Mouse (Mus musculus) MEL (cell line): ENCODE measurements at regions not wholly inside any gene's neighbourhood (a gene's known extent, or its start where the extent isn't known, plus 50 kb on each side); places are given as distances from the start of the nearest gene placed in this dataset.

Experiments
- DNase-seq: peaks from one replicate; pipeline ENCODE4 v3.0.0; 2011; ENCODE audit warnings: low read depth, low spot score
- H3K27ac ChIP-seq: 2 replicates; pipeline ENCODE4 v1.5.1; 2012; ENCODE audit warnings: low read depth, mild to moderate bottlenecking, control low read depth, low read length, moderate library complexity; ENCODE audit not compliant: control insufficient read depth
- H3K27me3 ChIP-seq, 2 experiments: fragments of 150-350 bp in 1 of 2; sonication (generic) in 1 of 2; 2 replicates each; pipeline ENCODE4 v1.6.1; 2012; ENCODE audit warnings: low read length in 2 of 2, mild to moderate bottlenecking in 2 of 2, improper control_type of control experiment in 1 of 2, moderate library complexity in 1 of 2; ENCODE audit not compliant: insufficient read depth in 2 of 2, control insufficient read depth in 1 of 2
- H3K36me3 ChIP-seq, 2 experiments: 2 replicates each; pipeline ENCODE4 v1.6.1; 2012 to 2014; ENCODE audit warnings: low read length in 2 of 2, improper control_type of control experiment in 1 of 2, inconsistent platforms in 1 of 2, mild to moderate bottlenecking in 1 of 2; ENCODE audit not compliant: insufficient read depth in 2 of 2, control insufficient read depth in 1 of 2
- H3K4me1 ChIP-seq, 2 experiments: fragments of 150-350 bp in 1 of 2; sonication (generic) in 1 of 2; 2 replicates each; pipeline ENCODE4 v1.6.1; 2012; ENCODE audit warnings: low read length in 2 of 2, improper control_type of control experiment in 1 of 2, mild to moderate bottlenecking in 1 of 2; ENCODE audit not compliant: insufficient read depth in 2 of 2, control insufficient read depth in 1 of 2
- H3K4me3 ChIP-seq, 2 experiments: fragments of 150-350 bp in 1 of 2; sonication (generic) in 1 of 2; 2 replicates each; pipeline ENCODE4 v1.5.1; 2012; ENCODE audit warnings: low read depth in 2 of 2, low read length in 2 of 2, mild to moderate bottlenecking in 2 of 2, moderate library complexity in 2 of 2, control low read depth in 1 of 2, improper control_type of control experiment in 1 of 2; ENCODE audit not compliant: control insufficient read depth in 1 of 2, insufficient read depth in 1 of 2
- H3K79me2 ChIP-seq: 2 replicates; pipeline ENCODE4 v1.6.1; 2012; ENCODE audit warnings: mild to moderate bottlenecking, low read length, moderate library complexity; ENCODE audit not compliant: control insufficient read depth, poor library complexity, insufficient read depth
- H3K9ac ChIP-seq: 2 replicates; pipeline ENCODE4 v1.6.1; 2012; ENCODE audit warnings: low read depth, mild to moderate bottlenecking, control low read depth, low read length, moderate library complexity; ENCODE audit not compliant: control insufficient read depth, poor library complexity, severe bottlenecking
- H3K9me3 ChIP-seq: fragments of 150-350 bp; sonication (generic); replicated peaks from 2 replicates; pipeline ENCODE4 v1.6.1; 2012; ENCODE audit warnings: mild to moderate bottlenecking, low read length, improper control_type of control experiment, moderate library complexity; ENCODE audit not compliant: insufficient read depth
- BHLHE40 ChIP-seq: IDR thresholded peaks from 2 replicates; pipeline ENCODE4 v1.6.1; 2012; ENCODE audit warnings: low read depth, mild to moderate bottlenecking, inconsistent platforms, low read length, improper control_type of control experiment, borderline replicate concordance
- CHD1 ChIP-seq: IDR thresholded peaks from 2 replicates; pipeline ENCODE4 v1.6.1; 2012; ENCODE audit warnings: low read depth, mild to moderate bottlenecking, inconsistent platforms, low read length, improper control_type of control experiment
- E2F4 ChIP-seq: IDR thresholded peaks from 2 replicates; pipeline ENCODE4 v1.6.1; 2011; ENCODE audit warnings: low read depth, low read length, improper control_type of control experiment, borderline replicate concordance
- ELF1 ChIP-seq: IDR thresholded peaks from 2 replicates; pipeline ENCODE4 v1.6.1; 2014; ENCODE audit warnings: low read depth, mild to moderate bottlenecking, inconsistent platforms, low read length, improper control_type of control experiment, moderate library complexity
- ETS1 ChIP-seq: IDR thresholded peaks from 2 replicates; pipeline ENCODE4 v1.6.1; 2012; ENCODE audit warnings: low read depth, mild to moderate bottlenecking, inconsistent platforms, low read length, improper control_type of control experiment, moderate library complexity
- GATA1 ChIP-seq: IDR thresholded peaks from 2 replicates; pipeline ENCODE4 v1.6.1; 2011; ENCODE audit warnings: low read depth, low read length, improper control_type of control experiment
- HCFC1 ChIP-seq: IDR thresholded peaks from 2 replicates; pipeline ENCODE4 v1.6.1; 2012; ENCODE audit warnings: low read depth, mild to moderate bottlenecking, inconsistent platforms, low read length, improper control_type of control experiment, moderate library complexity
- KAT2A ChIP-seq: conservative IDR thresholded peaks from 2 replicates; pipeline ENCODE4 v1.6.1; 2012; ENCODE audit warnings: low read depth, low read length, improper control_type of control experiment, inconsistent platforms
- MAX ChIP-seq: IDR thresholded peaks from 2 replicates; pipeline ENCODE4 v1.6.1; 2011; ENCODE audit warnings: low read length, improper control_type of control experiment
- MAZ ChIP-seq: IDR thresholded peaks from 2 replicates; pipeline ENCODE4 v1.6.1; 2012; ENCODE audit warnings: low read depth, mild to moderate bottlenecking, inconsistent platforms, low read length, improper control_type of control experiment
- MXI1 ChIP-seq: IDR thresholded peaks from 2 replicates; pipeline ENCODE4 v1.6.1; 2011; ENCODE audit warnings: mild to moderate bottlenecking, low read depth, low read length, improper control_type of control experiment
- MYB ChIP-seq: IDR thresholded peaks from 2 replicates; pipeline ENCODE4 v1.6.1; 2011; ENCODE audit warnings: mild to moderate bottlenecking, low read depth, low read length, improper control_type of control experiment
- NELFE ChIP-seq: IDR thresholded peaks from 2 replicates; pipeline ENCODE4 v1.6.1; 2011; ENCODE audit warnings: low read depth, low read length, improper control_type of control experiment
- NRF1 ChIP-seq: IDR thresholded peaks from 2 replicates; pipeline ENCODE4 v1.6.1; 2014; ENCODE audit warnings: low read depth, mild to moderate bottlenecking, inconsistent platforms, low read length, improper control_type of control experiment, moderate library complexity; ENCODE audit not compliant: poor library complexity, insufficient read depth, severe bottlenecking
- POLR2A ChIP-seq, 2 experiments: IDR thresholded peaks; 2 replicates each; pipeline ENCODE4 v1.6.1; 2011 to 2012; ENCODE audit warnings: low read length in 2 of 2, mild to moderate bottlenecking in 2 of 2, control low read depth in 1 of 2, improper control_type of control experiment in 1 of 2, low read depth in 1 of 2, moderate library complexity in 1 of 2; ENCODE audit not compliant: control insufficient read depth in 1 of 2, insufficient read depth in 1 of 2, poor library complexity in 1 of 2
- POLR2AphosphoS2 ChIP-seq: IDR thresholded peaks from 2 replicates; pipeline ENCODE4 v1.6.1; 2011; ENCODE audit warnings: low read length, improper control_type of control experiment
- POLR2AphosphoS5 ChIP-seq: IDR thresholded peaks from 2 replicates; pipeline ENCODE4 v1.6.1; 2012; ENCODE audit warnings: low read depth, borderline replicate concordance, mild to moderate bottlenecking, inconsistent platforms, low read length, moderate library complexity, mixed read lengths
- RAD21 ChIP-seq: IDR thresholded peaks from 2 replicates; pipeline ENCODE4 v1.6.1; 2011; ENCODE audit warnings: mild to moderate bottlenecking, low read depth, low read length, improper control_type of control experiment
- RCOR1 ChIP-seq: IDR thresholded peaks from 2 replicates; pipeline ENCODE4 v1.6.1; 2012; ENCODE audit warnings: low read depth, mild to moderate bottlenecking, inconsistent platforms, low read length, improper control_type of control experiment
- SMC3 ChIP-seq: IDR thresholded peaks from 2 replicates; pipeline ENCODE4 v1.6.1; 2011; ENCODE audit warnings: low read depth, low read length, improper control_type of control experiment
- TBP ChIP-seq: IDR thresholded peaks from 2 replicates; pipeline ENCODE4 v1.8.0; 2011; ENCODE audit warnings: low read depth, low read length, improper control_type of control experiment
- TCF12 ChIP-seq: IDR thresholded peaks from 2 replicates; pipeline ENCODE4 v1.6.1; 2014; ENCODE audit warnings: low read depth, mild to moderate bottlenecking, inconsistent platforms, low read length, improper control_type of control experiment, moderate library complexity
- UBTF ChIP-seq: IDR thresholded peaks from 2 replicates; pipeline ENCODE4 v1.6.1; 2012; ENCODE audit warnings: low read depth, mild to moderate bottlenecking, inconsistent platforms, low read length, improper control_type of control experiment, moderate library complexity, borderline replicate concordance; ENCODE audit not compliant: insufficient read depth
- USF2 ChIP-seq, 2 experiments: IDR thresholded peaks; 2 replicates each; pipeline ENCODE4 v1.6.1; 2011 to 2012; ENCODE audit warnings: improper control_type of control experiment in 2 of 2, low read length in 2 of 2, borderline replicate concordance in 1 of 2, inconsistent platforms in 1 of 2, low read depth in 1 of 2, mild to moderate bottlenecking in 1 of 2; ENCODE audit not compliant: insufficient read depth in 1 of 2
- ZKSCAN1 ChIP-seq: IDR thresholded peaks from 2 replicates; pipeline ENCODE4 v1.6.1; 2012; ENCODE audit warnings: low read depth, mild to moderate bottlenecking, inconsistent platforms, low read length, improper control_type of control experiment, moderate library complexity

DNA sequence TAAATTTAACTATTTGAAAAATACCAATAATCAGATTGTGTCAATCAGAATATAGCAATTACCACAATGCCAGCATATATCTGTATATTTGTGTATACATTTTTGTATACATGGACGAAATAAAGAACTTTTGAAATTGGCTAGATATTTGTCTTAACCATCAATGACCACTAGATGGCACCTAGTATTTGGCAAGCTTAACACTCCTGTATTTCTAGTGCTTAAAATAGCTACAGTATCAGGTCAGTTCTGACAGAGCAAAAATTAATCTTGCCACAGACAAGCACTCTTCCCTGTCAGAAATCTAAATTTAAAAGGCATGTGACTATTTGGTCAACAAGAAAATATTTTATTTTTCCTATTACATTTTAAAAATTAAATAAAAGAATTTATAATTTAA lies 169.2 kb downstream of the Ppp1r3a start (continued):
- no peak for TF ChIP-seq UBTF
- TF ChIP-seq HCFC1: no peak

DNA sequence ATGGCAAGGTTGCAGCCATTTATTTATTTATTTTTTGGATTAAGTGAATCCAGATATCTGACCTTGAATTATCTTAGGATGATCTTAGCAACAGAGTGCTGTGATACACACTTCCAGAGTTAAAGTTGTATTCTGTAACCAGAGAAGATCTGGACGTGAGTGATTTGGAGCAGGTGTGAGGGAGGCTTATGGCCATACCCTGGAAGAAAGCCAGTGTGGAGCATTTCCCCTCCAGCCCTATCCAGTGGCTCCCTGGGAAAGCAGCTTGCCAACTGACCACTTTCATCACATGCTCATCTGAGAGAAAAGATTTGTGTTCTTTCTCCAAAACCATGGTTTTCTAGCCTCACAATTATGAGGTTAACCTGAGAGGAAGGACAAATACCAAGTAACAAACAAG lies 171.2 kb downstream of the Ppp1r3a start:
- Histone ChIP-seq H3K36me3 (no peaks in the 10 kb centered on the region), H3K27me3 (no peaks in the 10 kb centered on the region; a peak in 1 of 4 replicates), H3K79me2 (no peaks in the 10 kb centered on the region), H3K9ac (no peak overlapping the region), H3K27ac (no peak overlapping the region), H3K4me3 (no peak overlapping the region), H3K9me3 (no peaks in the 10 kb centered on the region), H3K4me1 (no peaks in the 10 kb centered on the region)
- TF ChIP-seq MAX (no peak), E2F4 (no peak), KAT2A (no peak), BHLHE40 (no peak), RCOR1 (no peak), MAZ (no peak), NRF1 (no peak), ZKSCAN1 (no peak), ELF1 (no peak), CHD1 (no peak), GATA1 (no peak), SMC3 (no peak), ETS1 (no peak), POLR2AphosphoS5 (no peak), USF2 (IDR thresholded peaks at IDR 0.05; ENCODE audit: borderline replicate concordance in 1 of 2, insufficient read depth in 1 of 2, low read depth in 1 of 2, low read length in 2 of 2) (no peak), NELFE (no peak), RAD21 (no peak), POLR2A (IDR thresholded peaks at IDR 0.05; ENCODE audit: control insufficient read depth in 1 of 2, insufficient read depth in 1 of 2, low read depth in 1 of 2, low read length in 2 of 2, poor library complexity in 1 of 2) (no peak)
- DNase-seq: no peak

DNA sequence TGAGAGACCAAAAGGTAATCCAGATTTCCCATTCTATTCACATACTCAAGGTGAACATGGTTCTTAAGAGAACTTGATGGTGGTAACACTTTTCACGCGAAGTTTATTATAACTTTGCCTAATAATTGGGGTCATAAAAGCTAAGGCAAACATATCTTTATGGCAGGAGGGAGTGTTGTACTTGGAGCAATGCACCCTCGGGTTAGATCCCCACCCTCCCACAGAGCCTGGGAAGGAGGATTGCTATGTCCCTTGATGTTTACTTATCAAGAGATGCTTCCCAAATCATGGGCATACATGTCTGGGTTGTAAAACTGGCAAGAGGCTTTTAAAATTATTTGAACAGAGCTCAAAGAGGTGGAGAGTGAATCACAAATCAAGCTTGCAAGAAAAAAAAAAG lies 180.5 kb downstream of the Ppp1r3a start:
- H3K4me3 ChIP-seq: no peak overlapping the region
- TF ChIP-seq MXI1 (no peak), POLR2AphosphoS2 (no peak), TCF12 (no peak), GATA1 (no peak), TBP (no peak), KAT2A (no peak), RAD21 (no peak), UBTF (no peak), MYB (no peak), ZKSCAN1 (no peak)
- no peaks in the 10 kb centered on the region for H3K9me3 ChIP-seq
- no peaks in the 10 kb centered on the region for H3K79me2 ChIP-seq
- H3K36me3 ChIP-seq: no peaks in the 10 kb centered on the region
- DNase-seq: no peak
- H3K4me1 ChIP-seq: no peaks in the 10 kb centered on the region
- H3K27ac ChIP-seq: no peak overlapping the region
- H3K27me3 ChIP-seq: no peaks in the 10 kb centered on the region
- no peak overlapping the region for H3K9ac ChIP-seq
